Mouse (Mus musculus) olfactory bulb, adult 2 months (tissue): ENCODE measurements at regions not wholly inside any gene's neighbourhood (a gene's known extent, or its start where the extent isn't known, plus 50 kb on each side); places are given as distances from the start of the nearest gene placed in this dataset.
A peak's percentile ranks its signal among the peaks of the same experiment; 100 is the strongest.

Source experiments
- H3K27ac ChIP-seq: fragments of 200-500 bp; 2 replicates; pipeline ENCODE4 v1.5.1; 2012; ENCODE audit warnings: low read depth, low read length; ENCODE audit not compliant: insufficient read depth
- H3K4me1 ChIP-seq: fragments of 200-500 bp; 2 replicates; pipeline ENCODE4 v1.6.1; 2012; ENCODE audit warnings: low read length; ENCODE audit not compliant: control insufficient read depth, insufficient read depth
- H3K4me3 ChIP-seq: fragments of 200-500 bp; 2 replicates; pipeline ENCODE4 v1.5.1; 2012; ENCODE audit warnings: mild to moderate bottlenecking, low read depth, low read length, moderate library complexity; ENCODE audit not compliant: insufficient read depth
- CTCF ChIP-seq: fragments of 200-500 bp; IDR thresholded peaks from 2 replicates; pipeline ENCODE4 v1.5.1; 2012; ENCODE audit warnings: low read depth, mild to moderate bottlenecking, low read length, moderate library complexity; ENCODE audit not compliant: insufficient read depth
- POLR2A ChIP-seq: fragments of 200-500 bp; IDR thresholded peaks from 2 replicates; pipeline ENCODE4 v1.6.1; 2012; ENCODE audit warnings: mild to moderate bottlenecking, low read depth, low read length, moderate library complexity; ENCODE audit not compliant: insufficient read depth
- WGBS: fragments of 180-500 bp; shearing (Covaris S2); methylation state at CpG from one replicate; pipeline ENCODE4 v1.1.7; 2018; 5-methylcytosine and 5-hydroxymethylcytosine counted together

DNA sequence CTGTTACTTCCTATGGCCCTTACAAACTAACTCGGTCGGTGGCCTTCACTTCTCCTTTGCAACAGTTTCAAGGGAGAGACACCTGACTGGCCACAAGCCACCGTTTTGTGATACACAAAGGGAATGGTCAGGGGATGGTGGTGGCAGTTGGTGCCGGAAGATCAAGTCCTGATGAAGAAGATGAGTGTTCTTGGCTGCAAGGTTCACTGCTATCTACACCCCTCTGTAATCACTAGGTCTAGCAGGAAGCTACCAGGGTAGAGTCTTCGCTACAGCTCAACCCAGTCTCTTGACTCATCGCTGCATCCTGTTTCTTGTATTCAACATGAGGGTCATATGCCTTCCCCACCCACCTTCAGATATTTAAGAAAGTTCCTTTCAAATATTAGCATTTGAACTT lies 251.5 kb downstream of the Dhx15 start:
- no peak overlapping the region for H3K27ac ChIP-seq
- 92% methylated on average over 6 of the region's 6 CpGs for WGBS
- TF ChIP-seq POLR2A, result no peak
- TF ChIP-seq CTCF, result no peak
- no peak overlapping the region for H3K4me3 ChIP-seq
- H3K4me1 ChIP-seq, result peaks cover 10% of the 10 kb centered on the region

DNA sequence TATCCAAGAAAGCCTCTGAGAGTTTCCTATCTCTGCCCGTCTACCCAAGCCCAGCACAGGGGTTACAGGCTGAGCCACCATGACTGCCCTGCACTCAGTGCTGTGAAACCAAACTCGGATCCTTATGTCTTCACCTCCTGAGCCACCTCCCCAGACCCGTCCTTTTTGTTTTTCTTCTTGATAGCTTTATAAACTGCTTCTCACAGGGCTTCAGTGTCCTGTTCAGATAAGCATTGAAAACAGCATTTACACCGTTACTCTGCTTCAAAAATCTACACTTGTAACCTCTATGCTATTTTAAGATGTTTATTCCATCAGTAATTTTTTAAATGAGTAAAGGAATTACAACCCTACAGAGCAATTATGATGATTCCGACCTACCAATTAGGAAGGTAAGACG lies 253.0 kb downstream of the Dhx15 start:
- no peak overlapping the region for H3K27ac ChIP-seq
- TF ChIP-seq CTCF (no peak), POLR2A (no peak)
- WGBS, result 86% methylated on average over 6 of the region's 6 CpGs
- no peak overlapping the region for H3K4me3 ChIP-seq
- peaks cover 13% of the 10 kb centered on the region for H3K4me1 ChIP-seq

DNA sequence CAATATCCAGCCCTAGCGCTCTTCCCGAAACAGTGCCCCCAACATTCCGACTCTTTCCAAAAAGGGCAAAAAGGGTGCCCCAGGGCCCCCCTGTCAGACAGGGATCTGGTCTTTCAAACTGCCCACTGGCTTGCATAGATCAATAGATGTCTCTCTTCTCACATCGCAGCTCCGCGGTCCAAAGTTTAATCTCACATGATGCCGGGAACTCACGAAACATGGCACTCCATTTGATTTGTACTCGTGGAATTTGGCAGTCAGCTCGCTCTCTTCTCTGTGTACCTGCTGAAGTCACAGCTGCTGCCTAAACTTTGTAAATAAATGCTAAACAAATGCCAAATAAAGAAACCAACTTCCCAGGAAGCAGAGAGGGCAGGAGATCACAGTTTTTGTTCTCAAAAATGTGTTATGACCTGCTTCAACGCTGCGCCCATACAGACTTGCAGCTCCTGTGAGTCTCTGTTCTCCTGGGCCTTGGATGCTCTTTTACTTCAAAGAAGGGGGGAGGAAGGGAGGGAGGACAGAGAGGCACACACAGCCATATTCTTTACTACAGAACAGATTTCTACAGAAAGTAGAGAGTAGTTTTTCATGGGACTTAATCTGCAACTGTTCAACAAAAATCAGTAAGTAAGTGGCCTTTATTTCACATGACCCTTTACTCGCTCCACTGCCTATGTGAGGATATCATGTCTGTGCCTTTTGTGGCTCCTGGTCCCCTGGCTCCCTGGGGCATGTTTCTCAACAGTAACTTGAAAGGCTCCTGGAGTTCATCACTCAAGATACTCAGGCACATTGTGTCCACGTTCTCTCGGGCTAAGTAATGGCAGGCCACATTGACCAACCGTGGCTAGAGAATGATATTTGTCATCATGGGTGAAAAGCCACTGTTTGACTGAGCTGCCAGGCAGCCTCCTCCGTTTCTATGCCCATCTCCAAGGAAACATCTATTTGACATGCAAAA lies 254.6 kb downstream of the Dhx15 start:
- 69% methylated on average over 17 of the region's 17 CpGs for WGBS
- H3K4me3 ChIP-seq, result no peak overlapping the region
- 0 out of 2 replicates have a peak overlapping the region, but pooled peaks have one; percentile 3 for H3K27ac ChIP-seq
- H3K4me1 ChIP-seq, result peaks cover 13% of the 10 kb centered on the region
- TF ChIP-seq CTCF, result no peak
- no peak for TF ChIP-seq POLR2A

DNA sequence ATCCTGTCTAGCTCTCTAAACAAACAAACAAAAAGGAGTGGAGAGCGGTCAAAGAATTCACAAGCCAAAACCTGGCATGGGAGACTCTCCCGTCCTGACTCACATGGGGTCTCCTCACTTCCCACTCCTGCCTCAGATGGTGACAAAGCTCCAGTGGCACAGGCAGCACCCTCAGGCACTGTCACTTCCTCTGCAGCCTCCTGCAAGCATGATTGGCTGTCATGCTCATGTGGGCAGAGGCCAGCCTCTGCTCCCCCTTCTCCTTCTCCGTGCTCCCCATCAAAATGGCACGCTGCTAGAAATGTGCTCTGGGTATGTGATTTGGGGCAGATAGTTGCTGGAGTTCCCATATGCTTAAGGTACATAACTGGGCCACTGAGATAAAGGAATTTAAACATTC lies 255.4 kb downstream of the Dhx15 start:
- H3K4me3 ChIP-seq, result no peak overlapping the region
- 76% methylated on average over 4 of the region's 4 CpGs for WGBS
- H3K4me1 ChIP-seq, result peaks cover 13% of the 10 kb centered on the region
- TF ChIP-seq CTCF (no peak), POLR2A (no peak)
- 0 out of 2 replicates have a peak overlapping the region, but pooled peaks have one; percentile 3 for H3K27ac ChIP-seq

DNA sequence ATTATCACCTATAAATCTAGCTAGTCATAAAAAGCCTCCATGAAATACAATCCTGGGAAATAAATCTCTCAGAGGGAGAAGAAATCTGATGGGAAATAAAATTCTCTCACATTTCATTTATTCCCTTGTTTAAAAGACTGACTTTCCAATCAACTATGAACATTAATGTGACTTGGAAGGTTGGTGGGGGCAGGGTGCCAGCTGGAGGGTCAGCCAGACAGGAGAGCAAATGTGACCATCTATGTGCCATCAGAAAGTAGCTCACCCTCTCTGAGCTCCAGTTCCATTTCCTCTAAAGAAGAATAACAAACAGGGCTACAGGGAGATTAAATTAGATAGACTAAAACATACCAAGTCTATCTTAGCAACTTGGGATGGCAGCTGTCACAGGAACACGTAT lies 257.0 kb downstream of the Dhx15 start:
- H3K27ac ChIP-seq, result no peak overlapping the region
- WGBS, result 92% methylated on average over 1 of the region's 1 CpGs
- no peak for TF ChIP-seq CTCF
- TF ChIP-seq POLR2A, result no peak
- H3K4me1 ChIP-seq, result peaks cover 13% of the 10 kb centered on the region
- no peak overlapping the region for H3K4me3 ChIP-seq

DNA sequence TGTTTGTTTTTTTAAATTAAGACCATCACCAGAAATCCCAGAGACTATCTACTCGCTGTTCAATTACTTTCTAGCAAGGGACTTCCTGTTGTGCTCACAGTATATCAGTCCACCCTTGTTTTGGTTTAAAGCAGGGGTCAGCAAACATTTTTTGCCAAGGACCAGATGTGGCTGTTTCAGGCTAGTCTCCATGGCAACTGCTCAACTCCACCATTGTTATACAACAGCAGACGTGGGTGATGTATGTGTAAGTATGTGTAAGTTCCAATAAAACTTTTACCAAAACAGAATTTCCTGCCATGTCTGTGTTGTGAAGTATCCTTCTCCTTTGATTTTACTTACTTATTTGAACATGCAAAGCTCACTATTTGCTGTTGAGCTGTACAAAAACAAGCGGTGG lies 259.9 kb downstream of the Dhx15 start:
- WGBS, result 86% methylated on average over 3 of the region's 3 CpGs
- H3K27ac ChIP-seq, result no peak overlapping the region
- TF ChIP-seq CTCF (no peak), POLR2A (no peak)
- H3K4me1 ChIP-seq, result peaks cover 10% of the 10 kb centered on the region
- H3K4me3 ChIP-seq, result no peak overlapping the region

DNA sequence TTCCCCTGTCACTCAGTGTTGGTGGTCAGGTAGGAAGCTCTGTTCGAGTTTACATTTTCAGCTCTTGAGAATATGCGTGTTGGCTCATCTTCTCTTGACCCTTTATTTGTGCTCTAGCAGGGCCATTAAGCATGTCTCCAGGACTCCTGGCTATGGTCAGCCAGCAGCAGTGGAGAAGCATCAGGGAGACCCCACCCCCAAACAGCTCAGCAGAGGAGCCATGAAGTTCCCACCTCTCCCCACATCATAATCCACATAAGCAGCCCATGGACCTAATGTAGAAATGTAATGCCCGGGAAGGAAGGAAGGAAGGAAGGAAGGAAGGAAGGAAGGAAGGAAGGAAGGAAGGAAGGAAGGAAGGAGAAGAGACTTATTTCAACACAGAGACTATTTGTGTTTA lies 261.5 kb downstream of the Dhx15 start:
- 93% methylated on average over 3 of the region's 3 CpGs for WGBS
- TF ChIP-seq CTCF (no peak), POLR2A (no peak)
- no peak overlapping the region for H3K4me3 ChIP-seq
- no peak overlapping the region for H3K27ac ChIP-seq
- H3K4me1 ChIP-seq, result 0 out of 2 replicates have a peak, but pooled peaks cover 3% of the 10 kb centered on the region

DNA sequence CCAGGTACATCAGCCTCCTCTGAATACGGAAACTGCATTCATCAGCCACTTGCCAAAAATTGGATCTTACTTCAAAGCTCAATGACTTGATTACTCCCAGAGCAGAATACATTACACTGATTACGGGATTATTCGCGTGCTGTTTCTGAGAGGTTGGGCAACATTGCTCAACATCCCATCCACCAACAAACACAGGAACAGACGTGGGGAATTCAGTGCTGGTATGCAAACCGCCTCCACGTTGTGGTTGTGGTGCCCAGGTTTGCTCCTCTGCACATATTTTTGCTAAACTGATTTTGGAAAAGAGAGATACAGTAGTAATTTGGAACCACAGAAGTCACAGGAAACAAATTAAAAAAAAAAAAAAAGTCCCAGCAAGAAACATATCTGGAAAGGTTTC lies 266.9 kb downstream of the Dhx15 start:
- Histone ChIP-seq H3K4me3 (no peak overlapping the region), H3K4me1 (peaks cover 2% of the 10 kb centered on the region), H3K27ac (no peak overlapping the region)
- TF ChIP-seq CTCF (no peak), POLR2A (no peak)
- WGBS, result 58% methylated on average over 7 of the region's 7 CpGs

DNA sequence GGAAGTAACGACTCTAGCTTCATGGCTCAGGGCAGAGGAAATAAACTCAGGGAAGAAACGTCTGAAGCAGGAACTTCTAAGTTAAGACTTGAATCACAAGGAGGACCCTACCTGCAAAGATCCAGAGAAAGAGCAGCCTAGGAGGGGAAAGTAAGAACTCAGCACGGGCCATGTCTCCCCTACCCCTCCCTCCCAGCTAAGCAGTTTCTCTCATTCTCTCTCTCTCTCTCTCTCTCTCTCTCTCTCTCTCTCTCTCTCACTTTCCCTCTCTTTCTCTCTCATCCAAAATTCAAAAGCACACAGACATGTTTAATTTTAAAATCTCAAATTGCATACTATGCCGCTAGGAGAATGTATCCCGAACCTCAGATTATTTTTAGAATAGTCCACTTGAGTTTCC lies 267.3 kb downstream of the Dhx15 start:
- Histone ChIP-seq H3K27ac (no peak overlapping the region), H3K4me3 (no peak overlapping the region), H3K4me1 (peaks cover 5% of the 10 kb centered on the region)
- 60% methylated on average over 5 of the region's 5 CpGs for WGBS
- TF ChIP-seq POLR2A (no peak), CTCF (no peak)

DNA sequence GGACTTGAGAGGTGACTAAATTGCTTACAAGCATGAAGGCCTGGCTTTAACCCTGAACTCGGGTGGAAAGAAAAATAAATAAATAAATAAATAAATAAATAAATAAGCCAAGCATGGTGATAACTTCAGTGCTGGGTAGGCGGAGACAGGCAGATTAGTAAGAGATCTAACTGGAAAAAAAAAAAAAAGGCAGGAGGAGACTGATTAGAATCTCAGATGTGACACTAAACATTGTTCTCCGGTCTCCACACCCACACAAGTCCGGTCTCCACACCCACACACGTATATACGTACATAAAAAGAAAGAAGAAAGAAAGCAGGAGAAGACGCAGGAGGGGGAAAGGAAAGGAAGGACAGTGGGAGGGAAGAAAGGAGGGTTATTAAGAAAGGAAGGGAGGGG lies 267.8 kb downstream of the Dhx15 start:
- TF ChIP-seq CTCF, result no peak
- TF ChIP-seq POLR2A, result no peak
- Histone ChIP-seq H3K27ac (no peak overlapping the region), H3K4me3 (no peak overlapping the region), H3K4me1 (peaks cover 5% of the 10 kb centered on the region)
- WGBS, result 55% methylated on average over 7 of the region's 7 CpGs
